Mouse (Mus musculus): ENCODE measurements at regions not wholly inside any gene's neighbourhood (a gene's known extent, or its start where the extent isn't known, plus 50 kb on each side); places are given as distances from the start of the nearest gene placed in this dataset.

- Histone ChIP-seq H3K9ac (ENCODE audit: low read length) (no peak overlapping the region), H3K27ac (ENCODE audit: low read depth) (no peak overlapping the region), H3K4me3 (ENCODE audit: low read depth, low read length) (no peak overlapping the region), H3K4me1 (replicated peaks; ENCODE audit: control insufficient read depth, insufficient read depth, low read length) (no peaks in the 10 kb centered on the region), H3K4me2 (ENCODE audit: low read length) (no peak overlapping the region), H3K36me3 (ENCODE audit: control insufficient read depth, insufficient read depth, low read length) (no peaks in the 10 kb centered on the region), H3K27me3 (replicated peaks; ENCODE audit: control insufficient read depth, insufficient read depth, low read length) (no peaks in the 10 kb centered on the region), H3K9me3 (ENCODE audit: control insufficient read depth, low read length) (no peaks in the 10 kb centered on the region)
- DNase-seq (ENCODE audit: low spot score) (no peak), ATAC-seq (replicated peaks; ENCODE audit: low FRiP score, low TSS enrichment, low read depth) (no peak)
- WGBS, result 58% methylated on average over 5 of the region's 5 CpGs
These were observed 240.2 kb upstream of the Zfp462 start for GRCm38 (mm10) chr4:54704696-54705095.

GRCm38 (mm10) chr4:54709751-54710150 lies 235.1 kb upstream of the Zfp462 start:
- DNase-seq (ENCODE audit: low spot score) (no peak), ATAC-seq (replicated peaks; ENCODE audit: low FRiP score, low TSS enrichment, low read depth) (no peak)
- no peaks in the 10 kb centered on the region for H3K36me3 ChIP-seq (ENCODE audit: control insufficient read depth, insufficient read depth, low read length)
- no peak overlapping the region for H3K4me2 ChIP-seq (ENCODE audit: low read length)
- no peaks in the 10 kb centered on the region for H3K9me3 ChIP-seq (ENCODE audit: control insufficient read depth, low read length)
- no peaks in the 10 kb centered on the region; the same call in 1 of the 2 replicates for H3K4me1 ChIP-seq (replicated peaks; ENCODE audit: control insufficient read depth, insufficient read depth, low read length)
- no peaks in the 10 kb centered on the region for H3K27me3 ChIP-seq (replicated peaks; ENCODE audit: control insufficient read depth, insufficient read depth, low read length)
- no peak overlapping the region for H3K9ac ChIP-seq (ENCODE audit: low read length)
- H3K4me3 ChIP-seq (ENCODE audit: low read depth, low read length), result no peak overlapping the region
- no peak overlapping the region for H3K27ac ChIP-seq (ENCODE audit: low read depth)

- 53% methylated on average over 3 of the region's 3 CpGs for WGBS
- no peak for ATAC-seq (replicated peaks; ENCODE audit: low FRiP score, low TSS enrichment, low read depth)
These were observed 231.9 kb upstream of the Zfp462 start for GRCm38 (mm10) chr4:54712929-54713328.

GRCm38 (mm10) chr4:54714612-54715342 lies 230.1 kb upstream of the Zfp462 start:
- WGBS, result 61% methylated on average over 9 of the region's 9 CpGs
- Histone ChIP-seq H3K9ac (ENCODE audit: low read length) (no peak overlapping the region), H3K9me3 (ENCODE audit: control insufficient read depth, low read length) (no peaks in the 10 kb centered on the region), H3K4me2 (ENCODE audit: low read length) (no peak overlapping the region), H3K36me3 (ENCODE audit: control insufficient read depth, insufficient read depth, low read length) (no peaks in the 10 kb centered on the region), H3K4me3 (ENCODE audit: low read depth, low read length) (no peak overlapping the region), H3K4me1 (replicated peaks; ENCODE audit: control insufficient read depth, insufficient read depth, low read length) (no peaks in the 10 kb centered on the region; the same call in 1 of the 2 replicates), H3K27me3 (replicated peaks; ENCODE audit: control insufficient read depth, insufficient read depth, low read length) (no peaks in the 10 kb centered on the region), H3K27ac (ENCODE audit: low read depth) (no peak overlapping the region)
- DNase-seq (ENCODE audit: low spot score), result no peak
- no peak for ATAC-seq (replicated peaks; ENCODE audit: low FRiP score, low TSS enrichment, low read depth)

More at GRCm38 (mm10) chr4:54712929-54713328, 231.9 kb upstream of the Zfp462 start:
- Histone ChIP-seq H3K36me3 (ENCODE audit: control insufficient read depth, insufficient read depth, low read length) (no peaks in the 10 kb centered on the region), H3K9ac (ENCODE audit: low read length) (no peak overlapping the region), H3K4me3 (ENCODE audit: low read depth, low read length) (no peak overlapping the region), H3K27ac (ENCODE audit: low read depth) (no peak overlapping the region), H3K4me2 (ENCODE audit: low read length) (no peak overlapping the region), H3K9me3 (ENCODE audit: control insufficient read depth, low read length) (no peaks in the 10 kb centered on the region), H3K4me1 (replicated peaks; ENCODE audit: control insufficient read depth, insufficient read depth, low read length) (no peaks in the 10 kb centered on the region; the same call in 1 of the 2 replicates), H3K27me3 (replicated peaks; ENCODE audit: control insufficient read depth, insufficient read depth, low read length) (no peaks in the 10 kb centered on the region)
- DNase-seq (ENCODE audit: low spot score), result no peak

GRCm38 (mm10) chr4:54718083-54718482 lies 226.8 kb upstream of the Zfp462 start:
- no peak for ATAC-seq (replicated peaks; ENCODE audit: low FRiP score, low TSS enrichment, low read depth)
- H3K4me1 ChIP-seq (replicated peaks; ENCODE audit: control insufficient read depth, insufficient read depth, low read length), result no peaks in the 10 kb centered on the region
- 38% methylated on average over 1 of the region's 1 CpGs for WGBS
- no peaks in the 10 kb centered on the region for H3K9me3 ChIP-seq (ENCODE audit: control insufficient read depth, low read length)
- DNase-seq (ENCODE audit: low spot score), result no peak
- no peaks in the 10 kb centered on the region for H3K36me3 ChIP-seq (ENCODE audit: control insufficient read depth, insufficient read depth, low read length)
- H3K4me3 ChIP-seq (ENCODE audit: low read depth, low read length), result no peak overlapping the region
- H3K4me2 ChIP-seq (ENCODE audit: low read length), result no peak overlapping the region
- H3K27ac ChIP-seq (ENCODE audit: low read depth), result no peak overlapping the region
- H3K9ac ChIP-seq (ENCODE audit: low read length), result no peak overlapping the region
- no peaks in the 10 kb centered on the region for H3K27me3 ChIP-seq (replicated peaks; ENCODE audit: control insufficient read depth, insufficient read depth, low read length)

GRCm38 (mm10) chr4:54739001-54739400 lies 205.8 kb upstream of the Zfp462 start:
- Histone ChIP-seq H3K4me2 (ENCODE audit: low read length) (no peak overlapping the region), H3K27ac (ENCODE audit: low read depth) (no peak overlapping the region), H3K4me3 (ENCODE audit: low read depth, low read length) (no peak overlapping the region), H3K36me3 (ENCODE audit: control insufficient read depth, insufficient read depth, low read length) (no peaks in the 10 kb centered on the region), H3K9ac (ENCODE audit: low read length) (no peak overlapping the region), H3K27me3 (replicated peaks; ENCODE audit: control insufficient read depth, insufficient read depth, low read length) (no peaks in the 10 kb centered on the region), H3K9me3 (ENCODE audit: control insufficient read depth, low read length) (no peaks in the 10 kb centered on the region), H3K4me1 (replicated peaks; ENCODE audit: control insufficient read depth, insufficient read depth, low read length) (no peaks in the 10 kb centered on the region)
- DNase-seq (ENCODE audit: low spot score) (no peak), ATAC-seq (replicated peaks; ENCODE audit: low FRiP score, low TSS enrichment, low read depth) (no peak)
- 70% methylated on average over 5 of the region's 5 CpGs for WGBS

GRCm38 (mm10) chr4:54751458-54751857 lies 193.4 kb upstream of the Zfp462 start:
- Histone ChIP-seq H3K4me2 (ENCODE audit: low read length) (no peak overlapping the region), H3K4me1 (replicated peaks; ENCODE audit: control insufficient read depth, insufficient read depth, low read length) (no peaks in the 10 kb centered on the region), H3K27me3 (replicated peaks; ENCODE audit: control insufficient read depth, insufficient read depth, low read length) (no peaks in the 10 kb centered on the region), H3K36me3 (ENCODE audit: control insufficient read depth, insufficient read depth, low read length) (no peaks in the 10 kb centered on the region), H3K27ac (ENCODE audit: low read depth) (no peak overlapping the region), H3K4me3 (ENCODE audit: low read depth, low read length) (no peak overlapping the region), H3K9ac (ENCODE audit: low read length) (no peak overlapping the region), H3K9me3 (ENCODE audit: control insufficient read depth, low read length) (no peaks in the 10 kb centered on the region)
- no peak for ATAC-seq (replicated peaks; ENCODE audit: low FRiP score, low TSS enrichment, low read depth)
- DNase-seq (ENCODE audit: low spot score), result no peak
- WGBS, result 79% methylated on average over 2 of the region's 2 CpGs

GRCm38 (mm10) chr4:54756441-54756840 lies 188.4 kb upstream of the Zfp462 start:
- H3K4me1 ChIP-seq (replicated peaks; ENCODE audit: control insufficient read depth, insufficient read depth, low read length), result peaks cover 6% of the 10 kb centered on the region; the same call in 1 of the 2 replicates

More at GRCm38 (mm10) chr4:54756441-54756840, 188.4 kb upstream of the Zfp462 start:
- no peak overlapping the region for H3K4me2 ChIP-seq (ENCODE audit: low read length)
- H3K9me3 ChIP-seq (ENCODE audit: control insufficient read depth, low read length), result no peaks in the 10 kb centered on the region
- WGBS, result 90% methylated on average over 4 of the region's 4 CpGs
- H3K36me3 ChIP-seq (ENCODE audit: control insufficient read depth, insufficient read depth, low read length), result no peaks in the 10 kb centered on the region
- no peaks in the 10 kb centered on the region for H3K27me3 ChIP-seq (replicated peaks; ENCODE audit: control insufficient read depth, insufficient read depth, low read length)
- no peak for DNase-seq (ENCODE audit: low spot score)
- no peak overlapping the region for H3K9ac ChIP-seq (ENCODE audit: low read length)
- no peak overlapping the region for H3K4me3 ChIP-seq (ENCODE audit: low read depth, low read length)
- ATAC-seq (replicated peaks; ENCODE audit: low FRiP score, low TSS enrichment, low read depth), result no peak
- H3K27ac ChIP-seq (ENCODE audit: low read depth), result no peak overlapping the region

Measured in intestine, embryonic 14.5 days (tissue).